ENCODE assay signal across 8 mouse cellular contexts in genomic region chr4:45163711-45164110, GRCm38 (mm10). TPM values are rescaled to one million over a fixed set of nuclear protein-coding genes. Genes with fewer than 3 reads are reported as not detected.
DNase-seq lines count a peak whose midpoint lies in the region.

No protein-coding gene starts in this region.

- intact Hi-C loops in heart, postnatal 10 days (cut with DNase I), result loop anchor here (1.0 to 5.0 kb wide), 2 partner anchors 117 to 146 kb away; partner anchors contain the start of gene Polr1e

- peak; percentile 26 to 42 for DNase-seq in heart, postnatal 10 days
- no peak for DNase-seq in heart, adult 9 months (ENCODE audit: low spot score in 2 of 2)
- DNase-seq in urinary bladder, postnatal 14 days (ENCODE audit: low spot score), result peak; percentile 11
- no peak for DNase-seq in urinary bladder, adult 18-20 months (ENCODE audit: low spot score in 2 of 2)
- DNase-seq in induced T-regulatory cell, adult 2 months (ENCODE audit: low read depth), result peak; percentile 10
- no peak for DNase-seq in right cerebral cortex, adult 18-20 months
- no peak for DNase-seq in neural tube, embryonic 10.5 days (ENCODE audit: extremely low spot score, low spot score)
- no peak for DNase-seq in layer of hippocampus, postnatal 36 days

RNA-seq across cellular contexts. Expression of gene Frmpd1, which starts 21.0 kb away (rescaled TPM):
- under 1 TPM; 0.42 to 0.69 TPM for total RNA-seq in heart, postnatal 10 days (2021)
- 10 to 100 TPM; 14.4 to 15.9 TPM for total RNA-seq in layer of hippocampus, postnatal 36 days (2021)

RNA-seq across cellular contexts. Expression of gene Tomm5, which starts 55.8 kb away (rescaled TPM):
- 100 to 1,000 TPM; 156 to 172 TPM for total RNA-seq in heart, postnatal 10 days (2021)
- 10 to 100 TPM; 70.3 to 70.4 TPM for total RNA-seq in layer of hippocampus, postnatal 36 days (2021)

Comparison
In these comparisons a context has a peak if more than half of its experiments do, and no peak if none do; other contexts are left out.
1. DNase-seq: peak in heart, postnatal 10 days (2 of 2), urinary bladder, postnatal 14 days (single experiment) and induced T-regulatory cell, adult 2 months (single experiment); none in heart, adult 9 months (0 of 2), urinary bladder, adult 18-20 months (0 of 2), right cerebral cortex, adult 18-20 months (single experiment), neural tube, embryonic 10.5 days (single experiment) and layer of hippocampus, postnatal 36 days (0 of 2).
2. RNA of gene Frmpd1, which starts 21.0 kb away (total RNA-seq): 14.4 to 15.9 TPM in layer of hippocampus, postnatal 36 days; 0.42 to 0.69 TPM in heart, postnatal 10 days; every median in the first group is over 4 times any median in the second.